Mouse (Mus musculus) hindbrain, embryonic 13.5 days (tissue): ENCODE results near the gene Cic. TPM values are rescaled to one million over a fixed set of nuclear protein-coding genes. Genes with fewer than 3 reads are reported as not detected.

Experiments used
- ATAC-seq: fragments of 200-750 bp; cut with Nextera tagmentation; 2 replicates; pipeline ENCODE4 v1.8.0; 2017; ENCODE audit warnings: moderate TSS enrichment; ENCODE audit not compliant: low FRiP score
- H3K27ac ChIP-seq: fragments of 300-500 bp; sonication (generic); 2 replicates; pipeline ENCODE4 v1.5.1; 2015; ENCODE audit warnings: inconsistent platforms, mild to moderate bottlenecking, moderate library complexity
- H3K27me3 ChIP-seq: fragments of 300-500 bp; sonication (generic); 2 replicates; pipeline ENCODE4 v1.6.1; 2015; ENCODE audit warnings: mild to moderate bottlenecking, inconsistent platforms
- H3K36me3 ChIP-seq: fragments of 300-500 bp; sonication (generic); 2 replicates; pipeline ENCODE4 v1.6.1; 2015; ENCODE audit warnings: mild to moderate bottlenecking, inconsistent platforms
- H3K4me1 ChIP-seq: fragments of 300-500 bp; sonication (generic); replicated peaks from 2 replicates; pipeline ENCODE4 v1.6.1; 2015; ENCODE audit warnings: inconsistent platforms
- H3K4me2 ChIP-seq: fragments of 300-500 bp; sonication (generic); 2 replicates; pipeline ENCODE4 v1.6.1; 2015; ENCODE audit warnings: inconsistent platforms, mild to moderate bottlenecking, moderate library complexity
- H3K4me3 ChIP-seq: fragments of 300-500 bp; sonication (generic); 2 replicates; pipeline ENCODE4 v1.5.1; 2015; ENCODE audit warnings: mild to moderate bottlenecking, inconsistent platforms
- H3K9ac ChIP-seq: fragments of 300-500 bp; sonication (generic); 2 replicates; pipeline ENCODE4 v1.6.1; 2015; ENCODE audit warnings: mild to moderate bottlenecking, inconsistent platforms
- H3K9me3 ChIP-seq: fragments of 300-500 bp; sonication (generic); 2 replicates; pipeline ENCODE4 v1.6.1; 2016; ENCODE audit warnings: inconsistent platforms
- WGBS: fragments of 180-500 bp; shearing (Covaris S2); methylation state at CpG from one replicate; pipeline ENCODE4 v1.1.7; 2015; 5-methylcytosine and 5-hydroxymethylcytosine counted together
- polyA plus RNA-seq: library from polyadenylated mRNA; unstranded; fragments of >200 nt; fragmentation: Nextera tagmentation; extraction: Ambion mirVana; gene quantifications from 2 replicates; pipeline ENCODE4 v1.2.1, GENCODE M21; 2015

The Cic gene
- polyA plus RNA-seq = 36.9 and 42.4 TPM in 2 replicates

DNA sequence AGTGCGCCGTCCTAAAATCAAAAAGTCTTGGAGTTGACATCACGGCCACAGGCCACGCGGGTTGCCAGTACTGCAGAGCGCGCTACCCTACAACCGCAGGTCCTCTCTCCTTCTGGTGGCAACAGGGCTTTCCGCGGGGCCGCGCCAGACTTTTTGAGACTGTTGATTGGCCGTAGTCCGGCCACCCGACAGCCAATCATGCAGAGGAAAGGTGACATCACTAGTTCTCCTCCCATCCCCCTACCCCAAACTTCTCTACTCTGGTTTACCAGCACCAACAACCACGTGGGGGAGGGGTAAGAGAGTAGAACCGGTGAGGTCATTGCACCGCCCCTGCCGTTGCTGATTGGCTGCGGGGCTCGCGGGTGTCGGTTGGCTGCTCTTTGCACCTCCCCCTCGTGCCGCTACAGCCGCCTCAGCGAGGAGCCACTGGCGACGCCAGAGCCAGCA, at the start of gene Cic:
Gene Cic (plus strand): TSS at position 404 of the 450 bp plus-strand sequence.
- H3K4me3 ChIP-seq = peak within 1 kb of the TSS; percentile 76
- H3K27me3 ChIP-seq = peaks cover 14% of the 10 kb centered on the region; the same call in 1 of the 2 replicates
- WGBS = under 1% methylated on average over 29 of the region's 29 CpGs
- peaks cover 36% of the 10 kb centered on the region for H3K4me1 ChIP-seq
- peak; percentile 90 for ATAC-seq
- H3K9ac ChIP-seq = peak within 1 kb of the TSS; percentile 88
- H3K36me3 ChIP-seq = peaks cover 16% of the 10 kb centered on the region
- no peaks in the 10 kb centered on the region for H3K9me3 ChIP-seq
- H3K27ac ChIP-seq = peak within 1 kb of the TSS; percentile 94
- H3K4me2 ChIP-seq = peak within 1 kb of the TSS; percentile 83

- Histone ChIP-seq H3K36me3 (peaks cover 28% of the 10 kb centered on the region), H3K4me2 (peak overlapping the region; percentile 97), H3K4me3 (peak overlapping the region; percentile 73), H3K27ac (peak overlapping the region; percentile 80), H3K9me3 (no peaks in the 10 kb centered on the region), H3K27me3 (no peaks in the 10 kb centered on the region), H3K9ac (peak overlapping the region; percentile 79), H3K4me1 (peaks cover 43% of the 10 kb centered on the region)
- WGBS = under 1% methylated on average over 53 of the region's 53 CpGs
- peak; percentile 15 for ATAC-seq
Measured at GRCm38 (mm10) chr7:25218705-25219415, 48.6 kb upstream of the Cic start.

DNA sequence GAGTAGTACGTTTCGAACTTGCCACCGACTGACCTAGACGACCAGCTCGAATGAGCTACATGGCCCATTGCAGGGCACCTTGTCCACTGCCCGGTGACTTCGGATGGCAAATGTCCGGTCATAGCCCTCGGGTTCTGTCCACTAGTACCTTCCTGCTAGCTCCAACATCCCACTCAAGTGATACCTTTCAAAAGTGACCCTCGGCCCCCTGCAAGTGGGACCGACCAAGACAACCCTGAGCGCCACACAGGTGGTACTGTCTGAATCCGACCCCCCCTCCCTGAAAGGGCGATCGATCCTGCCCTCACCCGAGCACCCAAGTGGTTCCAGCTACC, 48.1 kb upstream of the Cic start:
- Histone ChIP-seq H3K9ac (peak overlapping the region; percentile 79), H3K4me1 (peaks cover 43% of the 10 kb centered on the region), H3K27me3 (no peaks in the 10 kb centered on the region), H3K4me3 (peak overlapping the region; percentile 73), H3K9me3 (no peaks in the 10 kb centered on the region), H3K4me2 (peak overlapping the region; percentile 97), H3K27ac (peak overlapping the region; percentile 80; the same call in 1 of the 2 replicates), H3K36me3 (peaks cover 28% of the 10 kb centered on the region)
- WGBS = under 1% methylated on average over 16 of the region's 16 CpGs
- peak; percentile 36; the same call in 1 of the 2 replicates for ATAC-seq

DNA sequence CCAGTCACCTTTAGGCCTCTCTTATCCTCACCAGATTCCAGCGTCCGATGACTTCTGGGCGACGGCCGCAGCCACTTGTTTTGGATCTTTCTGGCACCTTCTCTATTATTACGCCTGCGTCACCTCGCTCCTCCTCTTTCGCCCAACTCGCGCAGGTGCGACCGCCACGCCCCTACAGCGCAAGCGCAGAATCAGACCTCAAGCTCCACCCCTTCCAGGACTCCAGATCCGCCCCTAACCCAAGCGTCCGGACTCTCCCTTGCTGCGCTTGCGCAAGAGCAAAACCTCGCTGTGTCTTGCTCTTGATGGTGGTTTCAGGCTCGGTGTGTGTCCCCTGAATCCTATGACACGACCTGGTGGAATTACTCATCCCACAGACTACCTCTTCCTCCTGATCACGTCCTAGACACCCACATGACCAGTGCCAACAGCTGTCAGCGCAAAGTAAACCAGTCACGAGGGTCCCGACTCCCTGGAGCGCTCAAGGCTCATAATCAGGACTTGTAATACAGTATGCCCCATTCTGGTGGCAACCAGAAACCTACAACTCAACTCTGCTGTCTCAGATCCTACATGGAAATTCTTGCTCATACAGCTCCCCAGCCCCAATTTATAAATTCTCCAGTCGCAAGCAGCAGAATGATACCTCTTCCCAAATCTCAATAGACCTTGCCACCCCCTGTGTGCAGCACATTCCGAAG, 47.6 kb upstream of the Cic start:
- H3K9me3 ChIP-seq = no peaks in the 10 kb centered on the region
- ATAC-seq = peak; percentile 69
- 3% methylated on average over 31 of the region's 31 CpGs for WGBS
- no peaks in the 10 kb centered on the region for H3K27me3 ChIP-seq
- H3K4me2 ChIP-seq = peak overlapping the region; percentile 97
- H3K9ac ChIP-seq = peak overlapping the region; percentile 79
- H3K36me3 ChIP-seq = peaks cover 30% of the 10 kb centered on the region
- peak overlapping the region; percentile 80 for H3K27ac ChIP-seq
- H3K4me1 ChIP-seq = peaks cover 43% of the 10 kb centered on the region
- H3K4me3 ChIP-seq = peak overlapping the region; percentile 73

- Histone ChIP-seq H3K36me3 (peaks cover 30% of the 10 kb centered on the region), H3K9me3 (no peaks in the 10 kb centered on the region), H3K4me3 (peak within 1 kb of the TSS; percentile 73), H3K27ac (peak within 1 kb of the TSS; percentile 88), H3K9ac (peak within 1 kb of the TSS; percentile 79), H3K4me1 (peaks cover 43% of the 10 kb centered on the region), H3K4me2 (peak within 1 kb of the TSS; percentile 97), H3K27me3 (no peaks in the 10 kb centered on the region)
- no peak for ATAC-seq
- 10% methylated on average over 20 of the region's 20 CpGs for WGBS
Measured at GRCm38 (mm10) chr7:25220457-25221101, 46.9 kb upstream of the Cic start, which contains the start of gene Dedd2. TSS of gene Dedd2 (minus strand) at chr7:25220615.

- Histone ChIP-seq H3K4me3 (peak within 1 kb of the TSS; percentile 73), H3K27me3 (no peaks in the 10 kb centered on the region), H3K9ac (peak within 1 kb of the TSS; percentile 79), H3K4me2 (peak within 1 kb of the TSS; percentile 97), H3K4me1 (peaks cover 43% of the 10 kb centered on the region), H3K27ac (peak within 1 kb of the TSS; percentile 88), H3K9me3 (no peaks in the 10 kb centered on the region), H3K36me3 (peaks cover 36% of the 10 kb centered on the region)
- under 1% methylated on average over 45 of the region's 45 CpGs for WGBS
- peak; percentile 95 for ATAC-seq
Measured at GRCm38 (mm10) chr7:25221102-25221883, 46.2 kb upstream of the Cic start, which contains the start of gene Zfp526. TSS of gene Zfp526 (plus strand) at chr7:25221425.

GRCm38 (mm10) chr7:25222275-25222967, 45.1 kb upstream of the Cic start:
- H3K4me3 ChIP-seq = peak overlapping the region; percentile 73
- peak overlapping the region; percentile 97 for H3K4me2 ChIP-seq
- H3K9ac ChIP-seq = peak overlapping the region; percentile 77
- H3K4me1 ChIP-seq = peaks cover 41% of the 10 kb centered on the region
- ATAC-seq = no peak
- H3K9me3 ChIP-seq = no peaks in the 10 kb centered on the region
- H3K36me3 ChIP-seq = peaks cover 42% of the 10 kb centered on the region
- 89% methylated on average over 10 of the region's 10 CpGs for WGBS
- no peak overlapping the region for H3K27ac ChIP-seq
- H3K27me3 ChIP-seq = no peaks in the 10 kb centered on the region

DNA sequence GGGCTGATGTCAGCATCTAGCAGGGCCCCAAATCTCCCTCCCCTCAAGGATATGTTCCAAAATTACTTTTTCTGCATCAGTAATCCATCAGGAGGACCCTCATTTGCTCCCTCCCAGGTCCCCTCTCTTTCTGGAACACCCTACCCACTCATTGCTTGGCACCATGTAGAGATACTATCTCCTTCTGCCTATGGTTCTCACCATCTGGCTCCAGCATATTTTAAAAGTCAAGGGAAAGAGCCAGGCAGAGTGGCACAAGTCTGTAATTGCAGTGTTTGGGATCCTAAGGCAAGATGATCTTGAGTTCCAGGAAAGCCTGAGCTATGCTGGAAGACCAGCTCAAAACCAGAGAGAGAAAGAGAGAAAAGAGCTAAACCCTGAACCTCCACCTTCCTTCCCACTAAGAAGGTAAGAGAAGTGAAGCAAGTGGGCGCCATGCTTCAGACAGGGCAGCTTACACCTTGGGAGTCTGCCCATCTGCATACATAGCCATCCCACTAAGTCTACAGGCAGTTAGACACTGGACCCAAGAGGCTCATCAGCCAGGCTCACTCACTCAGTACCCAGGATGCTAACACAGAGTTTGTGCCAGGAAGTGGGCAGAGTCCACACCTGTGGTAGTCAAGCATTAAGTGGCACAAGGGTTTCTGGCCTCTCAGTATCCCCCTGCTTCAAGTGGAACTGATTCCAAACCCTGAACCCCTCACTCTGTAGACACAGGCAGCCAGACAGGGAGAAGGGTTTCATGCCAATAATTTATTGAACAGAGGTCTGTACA, 39.8 kb upstream of the Cic start:
- no peak for ATAC-seq
- 96% methylated on average over 1 of the region's 1 CpGs for WGBS

GRCm38 (mm10) chr7:25230690-25231285, 36.7 kb upstream of the Cic start:
- no peak overlapping the region for H3K4me3 ChIP-seq
- no peaks in the 10 kb centered on the region for H3K27me3 ChIP-seq
- H3K4me1 ChIP-seq = peaks cover 15% of the 10 kb centered on the region
- WGBS = 90% methylated on average over 9 of the region's 9 CpGs
- H3K4me2 ChIP-seq = no peak overlapping the region
- H3K9me3 ChIP-seq = no peaks in the 10 kb centered on the region
- peaks cover 97% of the 10 kb centered on the region for H3K36me3 ChIP-seq
- ATAC-seq = no peak
- no peak overlapping the region for H3K27ac ChIP-seq
- peak overlapping the region; percentile 46; the same call in 1 of the 2 replicates for H3K9ac ChIP-seq

More for the DNA sequence above, 39.8 kb upstream of the Cic start:
- no peak overlapping the region for H3K4me3 ChIP-seq
- H3K4me1 ChIP-seq = peaks cover under 1% of the 10 kb centered on the region
- no peak overlapping the region for H3K4me2 ChIP-seq
- no peaks in the 10 kb centered on the region for H3K27me3 ChIP-seq
- H3K27ac ChIP-seq = no peak overlapping the region
- 0 out of 2 replicates have a peak overlapping the region, but pooled peaks have one; percentile 2 for H3K9ac ChIP-seq
- peaks cover 91% of the 10 kb centered on the region for H3K36me3 ChIP-seq
- no peaks in the 10 kb centered on the region for H3K9me3 ChIP-seq

- H3K4me3 ChIP-seq = no peak overlapping the region
- peaks cover 83% of the 10 kb centered on the region for H3K36me3 ChIP-seq
- H3K9me3 ChIP-seq = no peaks in the 10 kb centered on the region
- H3K9ac ChIP-seq = no peak overlapping the region
- WGBS = 72% methylated on average over 5 of the region's 5 CpGs
- H3K27ac ChIP-seq = no peak overlapping the region
- H3K4me2 ChIP-seq = no peak overlapping the region
- H3K4me1 ChIP-seq = peaks cover 27% of the 10 kb centered on the region
- ATAC-seq = no peak
- no peaks in the 10 kb centered on the region for H3K27me3 ChIP-seq
Measured at GRCm38 (mm10) chr7:25232101-25232648, 35.3 kb upstream of the Cic start.
